Mouse (Mus musculus): ENCODE measurements around the gene Xrcc1.

Xrcc1 gene

DNA sequence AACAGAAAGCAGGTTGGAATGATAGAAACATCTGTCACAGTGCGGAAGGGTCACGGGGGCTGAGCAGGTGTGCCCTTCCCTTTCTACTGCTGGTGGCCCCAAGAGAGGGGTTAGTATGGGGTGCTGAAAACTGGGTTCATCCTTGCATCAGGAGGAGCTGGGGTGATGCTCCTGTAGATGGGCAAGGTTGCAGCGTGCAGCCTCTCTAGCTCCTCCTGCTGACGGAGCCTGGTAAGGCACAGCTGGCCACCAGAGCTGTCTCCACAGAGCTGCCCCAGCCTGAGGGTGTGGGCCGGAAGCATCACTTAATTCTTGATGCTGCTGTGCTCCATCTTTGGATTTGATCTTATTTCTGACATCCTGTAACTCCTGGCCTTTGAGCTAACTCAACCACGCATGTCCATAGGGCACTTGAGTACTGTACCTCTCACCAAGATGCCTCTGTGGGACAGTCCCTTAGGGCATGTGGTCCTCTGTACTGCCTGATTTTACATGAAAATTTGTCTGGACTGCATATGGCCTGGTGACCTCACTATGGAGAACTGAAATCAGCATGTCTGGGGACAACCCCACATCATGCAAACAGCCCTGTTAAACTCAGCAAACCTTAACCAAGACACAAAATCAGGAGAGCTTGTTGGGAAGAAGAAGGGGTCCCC lies 18.6 kb downstream of the Xrcc1 start:
- in situ Hi-C loops (cut with MboI, MseI), result no loop called here

DNA sequence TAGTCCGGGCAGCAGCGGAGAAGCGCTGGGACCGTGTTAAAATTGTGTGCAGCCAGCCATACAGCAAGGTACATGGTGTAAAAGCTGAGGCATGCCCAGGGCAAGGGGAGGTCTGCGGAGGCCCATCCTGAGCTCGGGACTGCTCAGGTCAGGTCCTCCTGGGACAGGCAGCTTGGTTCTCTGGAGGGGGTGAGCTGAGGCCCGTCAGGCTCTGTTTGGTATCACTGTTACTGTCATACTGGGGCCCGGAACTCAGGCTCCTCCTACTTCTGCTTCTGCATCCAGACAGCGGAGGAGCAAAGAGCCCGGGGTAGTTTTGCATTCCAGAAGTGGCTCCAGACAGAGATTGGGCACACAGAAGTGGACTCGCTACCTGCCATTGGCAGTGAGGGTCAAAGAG lies 19.5 kb downstream of the Xrcc1 start:
- in situ Hi-C loops (cut with MboI, MseI), result no loop called here

DNA sequence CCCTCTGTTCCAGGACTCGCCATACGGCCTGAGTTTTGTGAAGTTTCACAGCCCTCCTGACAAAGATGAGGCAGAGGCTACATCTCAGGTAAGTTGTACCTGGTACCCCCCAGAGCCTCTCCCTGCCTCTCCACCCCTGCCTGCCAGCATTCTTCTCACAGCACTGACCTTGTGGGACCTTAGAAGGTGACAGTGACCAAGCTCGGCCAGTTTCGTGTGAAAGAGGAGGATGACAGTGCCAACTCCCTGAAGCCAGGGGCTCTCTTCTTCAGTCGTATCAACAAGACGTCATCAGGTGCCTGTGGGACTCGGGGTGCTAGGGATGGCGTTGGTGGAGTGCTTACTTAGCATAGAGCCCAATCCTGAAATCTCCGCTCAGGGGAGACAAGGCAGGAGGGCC lies 20.1 kb downstream of the Xrcc1 start:
- in situ Hi-C loops (cut with MboI, MseI), result no loop called here

DNA sequence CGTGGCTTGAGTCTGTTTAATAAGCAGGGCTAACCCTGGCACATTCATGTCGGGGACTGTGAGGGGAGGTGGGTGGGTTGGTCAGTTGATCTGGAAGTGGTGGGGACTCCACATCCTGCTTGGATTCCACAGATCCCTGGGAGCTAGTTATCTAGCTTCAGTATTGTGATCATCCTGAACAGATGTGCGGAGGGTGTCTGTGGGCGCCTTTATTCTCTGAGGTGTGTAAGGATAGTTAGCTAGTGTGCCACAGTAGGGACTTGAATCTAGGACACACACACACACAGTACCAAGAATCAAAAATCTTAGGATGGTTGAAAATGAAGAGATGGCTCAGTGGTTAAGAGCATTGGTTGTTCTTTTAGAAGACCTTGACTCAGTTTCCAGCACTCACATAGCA lies 22.4 kb downstream of the Xrcc1 start:
- in situ Hi-C loops (cut with MboI, MseI), result no loop called here

DNA sequence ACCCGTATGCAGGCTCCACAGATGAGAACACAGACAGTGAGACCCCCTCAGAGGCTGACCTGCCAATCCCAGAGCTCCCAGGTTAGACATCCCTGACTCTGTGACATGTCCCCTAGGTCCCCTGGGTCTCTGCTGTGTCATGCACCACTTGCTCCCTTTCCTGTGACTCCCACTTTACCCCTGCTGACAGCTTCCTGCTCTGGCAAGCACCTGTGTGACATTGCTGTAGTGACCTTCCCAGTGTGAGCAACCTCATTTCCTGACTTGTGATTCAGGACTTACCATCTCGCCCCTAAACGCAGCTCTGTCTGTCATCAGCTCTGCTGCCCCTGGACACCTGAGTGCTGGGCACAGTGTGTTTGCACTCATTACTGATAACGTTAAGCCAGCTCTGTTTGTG lies 25.0 kb downstream of the Xrcc1 start:
- in situ Hi-C loops (cut with MboI, MseI), result no loop called here

DNA sequence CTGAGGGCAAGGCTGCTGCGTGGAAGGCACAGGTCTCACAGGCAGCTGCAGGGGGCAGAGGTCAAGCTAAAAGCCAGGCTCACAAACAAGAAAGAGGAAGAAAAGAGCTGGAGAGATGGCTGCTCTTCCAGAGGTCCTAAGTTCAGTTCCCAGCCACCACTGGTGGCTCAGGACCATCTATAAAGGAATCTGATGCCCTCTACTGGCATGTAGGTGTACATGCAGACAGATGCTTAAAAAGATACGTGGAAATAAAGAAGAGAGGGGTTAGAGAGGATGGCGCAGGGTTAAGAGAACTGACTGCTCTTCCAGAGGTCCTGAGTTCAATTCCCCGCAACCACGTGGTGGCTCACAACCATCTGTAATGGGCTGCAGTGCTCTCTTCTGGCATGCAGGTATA lies 26.4 kb downstream of the Xrcc1 start:
- in situ Hi-C loops (cut with MboI, MseI), result no loop called here

DNA sequence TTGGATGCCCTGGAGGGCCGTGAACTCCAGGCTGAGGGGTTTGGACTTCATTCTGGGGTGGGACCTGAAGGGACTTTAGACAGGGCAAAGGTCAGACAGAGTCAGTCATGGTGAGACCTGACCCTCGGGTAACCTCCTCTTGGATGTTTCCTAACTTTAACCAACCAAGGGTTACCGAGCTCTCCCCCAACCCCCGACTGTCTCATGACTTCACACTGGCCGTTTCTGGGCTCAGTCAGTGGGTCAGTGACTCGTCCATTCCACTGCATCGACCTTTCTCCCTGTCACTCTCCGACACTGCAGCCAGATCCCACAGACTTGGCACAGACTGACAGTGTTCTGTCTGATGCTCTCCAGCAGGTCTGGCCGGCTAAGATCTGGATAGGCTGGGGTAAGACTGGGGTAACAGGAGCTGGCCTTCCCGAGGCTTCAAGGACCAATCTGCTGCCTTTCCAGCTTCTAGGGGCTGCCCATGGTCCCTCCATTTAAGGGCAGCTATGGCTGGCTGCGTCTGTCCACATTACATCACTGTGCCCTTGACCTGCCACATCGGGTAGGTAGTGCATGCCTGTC lies 28.2 kb downstream of the Xrcc1 start:
- in situ Hi-C loops (cut with MboI, MseI), result no loop called here

DNA sequence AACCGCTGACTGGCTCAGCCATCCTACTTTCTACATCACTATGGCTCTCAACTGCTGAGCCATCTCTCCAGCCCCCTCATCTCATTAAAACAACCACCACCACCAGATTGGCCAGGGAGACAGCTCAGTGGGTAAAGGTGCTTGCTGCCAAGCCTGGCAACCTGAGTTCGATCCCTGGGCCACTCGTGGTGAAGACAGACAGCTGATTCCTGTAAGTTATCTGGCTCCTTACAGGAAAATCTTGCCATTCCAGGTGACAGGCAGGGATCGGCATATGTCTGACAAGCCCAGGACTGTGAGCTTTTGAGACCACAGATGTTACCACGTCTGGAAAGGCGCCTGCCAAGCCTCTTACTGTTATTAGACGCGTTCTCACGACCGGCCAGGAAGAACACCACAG lies 31.7 kb downstream of the Xrcc1 start:
- in situ Hi-C loops (cut with MboI, MseI), result no loop called here

DNA sequence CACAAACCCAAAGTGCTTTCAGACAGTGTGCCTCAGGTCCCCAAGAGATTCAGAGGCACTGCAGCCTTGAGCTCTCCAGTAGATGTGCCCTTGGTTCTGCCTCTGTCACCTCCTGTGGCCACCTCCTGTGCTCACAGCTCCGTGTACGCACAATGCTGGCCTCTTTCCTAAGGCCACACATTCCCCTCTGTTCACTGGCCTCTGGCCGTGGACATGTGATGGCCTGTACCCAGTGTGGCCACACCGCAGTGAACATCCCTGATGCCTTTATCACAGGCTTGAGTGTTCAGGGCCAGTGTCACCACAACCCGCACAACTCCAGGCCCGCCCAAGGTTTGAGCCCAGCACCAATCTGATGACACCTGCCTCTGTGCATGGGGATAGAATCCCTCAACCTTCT lies 38.8 kb downstream of the Xrcc1 start:
- in situ Hi-C loops (cut with MboI, MseI), result no loop called here

DNA sequence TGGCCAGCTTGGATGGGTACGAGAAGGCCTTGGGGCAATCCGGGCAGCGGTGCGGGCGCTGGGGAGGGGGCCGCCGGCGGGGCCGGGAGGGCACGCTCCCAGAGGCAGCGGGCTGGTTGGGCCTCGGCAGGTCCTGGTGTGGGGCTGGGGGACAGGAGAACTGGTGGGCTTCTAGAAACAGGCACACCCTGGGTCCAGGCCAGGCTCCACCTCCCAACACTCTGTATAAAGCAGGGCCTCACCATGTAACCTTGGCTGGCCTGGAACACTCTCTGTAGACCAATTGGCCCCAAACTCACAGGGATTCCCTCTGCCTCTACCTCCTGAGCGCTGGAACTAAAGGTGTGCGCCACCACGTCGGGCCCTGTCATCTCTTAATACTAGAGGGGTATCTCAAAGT lies 39.9 kb downstream of the Xrcc1 start:
- in situ Hi-C loops (cut with MboI, MseI), result no loop called here

DNA sequence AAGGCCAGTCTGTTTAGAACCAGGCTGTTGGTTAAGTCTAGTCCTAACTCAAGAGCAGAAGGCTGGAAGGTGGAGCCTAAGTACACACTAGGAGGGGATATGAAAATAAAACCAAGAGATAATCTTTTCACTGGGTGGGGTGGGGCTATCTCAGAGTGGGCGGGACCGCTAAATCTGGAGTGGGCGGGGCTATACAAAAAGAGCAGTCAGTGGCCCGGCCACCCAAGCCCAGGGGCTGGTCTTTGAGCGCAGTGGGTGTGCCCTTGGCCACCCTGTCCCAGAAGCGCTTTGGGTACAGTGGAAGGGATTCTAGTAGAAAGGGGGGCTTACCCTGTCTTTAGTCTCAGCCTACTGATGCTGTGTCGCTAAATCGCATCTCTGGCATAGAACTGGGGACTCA lies 40.7 kb downstream of the Xrcc1 start:
- in situ Hi-C loops (cut with MboI, MseI), result no loop called here

DNA sequence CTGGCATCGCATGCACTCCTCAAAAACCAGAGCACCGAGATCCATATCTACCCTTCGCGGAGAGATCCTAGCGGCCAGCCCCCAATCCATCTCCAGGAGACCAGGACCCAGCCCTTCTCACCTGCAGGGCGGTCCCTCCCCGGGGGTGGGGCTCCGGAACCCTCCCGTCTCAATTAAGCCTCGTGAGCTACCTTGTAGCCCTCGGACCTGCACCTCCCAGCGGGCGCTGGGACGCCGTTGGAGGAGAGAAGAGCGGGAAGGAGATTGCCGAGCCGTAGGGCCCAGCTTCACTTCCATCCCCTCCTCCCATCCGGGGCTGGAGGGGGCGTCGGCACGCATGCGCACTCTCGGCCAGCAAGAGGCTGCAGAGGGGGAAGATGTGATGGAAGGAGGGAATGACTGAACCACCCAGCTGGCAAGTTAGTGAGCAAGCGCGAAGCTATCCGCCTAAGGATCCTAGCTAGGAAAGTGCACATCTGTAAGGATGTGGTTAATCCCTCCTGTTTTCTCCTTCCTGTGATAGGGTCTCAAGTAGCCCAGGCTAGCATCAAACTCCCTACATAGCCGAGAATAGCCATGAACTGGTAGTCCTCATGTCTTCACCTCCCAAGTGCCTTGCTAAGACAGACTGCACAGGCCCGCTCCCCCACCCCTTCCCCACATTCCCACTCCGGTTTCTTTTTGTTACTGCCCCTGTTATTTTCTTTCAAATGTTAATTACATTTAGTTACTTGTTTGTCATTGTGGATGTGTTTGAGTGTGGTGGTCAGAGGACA lies 41.4 kb downstream of the Xrcc1 start, which contains the start of the genes Ethe1 and Zfp575:
Ethe1 (plus strand) TSS at position 214 of the 776 bp plus-strand sequence.
Zfp575 (minus strand) TSS at position 312 of the 776 bp plus-strand sequence.
- in situ Hi-C loops (cut with MboI, MseI), result no loop called here

DNA sequence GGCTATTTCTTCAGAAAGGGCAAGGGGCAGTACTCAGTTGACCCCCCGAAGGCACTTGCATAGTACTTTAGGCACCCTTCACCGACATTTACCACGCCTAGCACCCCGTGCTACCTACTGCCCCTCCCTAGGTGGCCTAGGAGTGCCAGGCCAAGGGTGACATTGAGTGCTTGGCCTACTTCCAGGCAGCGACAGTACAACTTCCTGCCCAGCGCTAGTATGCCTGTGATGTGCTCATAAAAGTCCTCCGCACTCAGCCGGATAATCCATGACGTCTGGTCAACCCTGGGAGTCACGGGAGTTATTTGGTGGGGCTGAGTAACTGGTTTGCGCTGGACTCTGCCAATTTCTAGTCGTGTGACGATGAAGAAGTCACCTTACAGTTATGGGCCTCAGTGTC lies 42.2 kb downstream of the Xrcc1 start:
- in situ Hi-C loops (cut with MboI, MseI), result no loop called here

DNA sequence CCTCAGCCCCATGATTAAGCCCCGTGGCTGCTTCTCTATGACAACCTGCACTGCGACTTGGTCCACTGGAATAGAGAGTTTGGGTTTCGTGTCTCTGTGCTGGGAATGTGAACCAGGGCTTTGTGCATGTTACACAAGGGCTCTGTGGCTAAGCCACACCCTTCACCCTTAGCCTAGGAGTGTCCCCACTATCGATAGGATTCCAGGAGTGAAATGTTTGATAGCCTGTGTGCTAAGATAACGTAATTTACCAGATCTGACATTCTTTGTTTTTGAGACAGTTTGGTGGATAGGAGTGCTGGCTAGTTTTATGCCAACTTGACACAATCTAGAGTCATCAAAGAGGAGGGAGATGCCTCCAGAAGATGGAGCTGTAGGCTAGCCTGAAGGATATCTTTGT lies 45.6 kb downstream of the Xrcc1 start:
- in situ Hi-C loops (cut with MboI, MseI), result no loop called here

DNA sequence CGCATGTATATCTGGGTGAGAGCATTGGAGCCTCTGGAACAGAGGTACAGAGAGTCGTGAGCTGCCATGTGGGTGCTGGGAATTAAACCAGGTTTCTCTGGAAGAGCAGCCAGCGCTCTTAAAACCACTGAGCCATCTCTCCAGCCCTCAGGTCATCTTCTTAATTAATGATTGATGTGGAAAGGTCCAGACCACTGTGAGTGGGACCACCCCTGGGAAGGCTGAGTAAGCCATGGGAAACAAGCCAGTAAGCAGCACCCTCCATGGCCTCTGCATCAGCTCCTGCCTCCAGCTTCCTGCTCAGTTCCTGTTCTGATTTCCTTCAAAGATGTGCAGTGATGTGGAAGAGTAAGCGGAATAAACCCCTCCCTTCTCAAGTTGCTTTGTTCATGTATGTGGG lies 46.1 kb downstream of the Xrcc1 start:
- in situ Hi-C loops (cut with MboI, MseI), result no loop called here

DNA sequence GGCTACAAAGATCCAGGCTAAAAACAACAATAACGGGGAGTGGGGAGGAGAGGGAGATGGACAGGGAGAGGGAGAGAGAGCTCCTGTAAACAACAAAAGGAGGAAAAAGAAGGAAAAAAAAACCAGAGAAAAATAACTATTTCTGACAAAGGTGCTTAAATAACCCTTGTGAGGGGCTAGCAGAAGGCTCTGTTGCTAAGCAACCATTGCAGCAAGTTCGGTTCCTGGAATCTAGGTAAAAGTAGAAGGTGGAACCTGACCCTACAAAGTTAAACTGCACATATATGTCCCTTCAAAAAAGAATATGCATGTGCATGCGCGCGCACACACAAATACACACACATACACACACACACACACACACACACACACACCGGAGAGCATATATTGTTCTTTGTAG lies 46.7 kb downstream of the Xrcc1 start:
- in situ Hi-C loops (cut with MboI, MseI), result no loop called here

DNA sequence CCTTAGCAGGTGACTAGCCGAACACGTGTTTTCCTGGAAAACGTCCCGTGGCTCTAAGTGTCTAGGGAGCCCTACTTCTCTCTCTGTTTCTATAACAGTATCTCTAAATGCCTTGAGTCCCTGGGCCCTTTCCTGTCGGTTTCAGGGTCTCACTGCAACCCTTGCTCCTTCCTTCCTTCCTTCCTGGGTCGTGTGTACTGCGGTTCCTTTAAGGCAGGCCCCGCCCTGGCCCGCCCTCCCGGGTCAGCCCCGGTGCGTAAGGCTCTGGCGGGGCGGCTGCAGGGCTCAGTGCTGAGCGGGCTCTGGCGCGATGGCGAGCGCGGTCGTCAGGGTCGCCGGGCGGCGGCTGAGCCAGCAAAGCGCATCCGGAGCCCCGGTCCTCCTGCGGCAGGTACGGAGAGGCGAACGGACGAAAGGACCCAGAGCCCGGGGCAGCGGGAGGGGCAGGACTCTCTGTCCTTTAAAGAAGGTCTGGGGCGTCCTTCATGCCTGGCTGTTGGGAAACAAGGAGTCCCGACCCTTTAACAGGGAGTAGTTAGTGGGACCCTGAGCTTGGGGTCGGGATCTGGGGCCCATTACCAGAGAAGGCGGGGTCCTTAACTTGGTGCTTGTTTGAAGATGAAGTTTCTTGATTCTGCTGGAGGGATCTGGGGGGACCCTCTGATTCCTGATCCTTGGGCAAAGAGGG lies 47.7 kb downstream of the Xrcc1 start:
- in situ Hi-C loops (cut with MboI, MseI), result no loop called here

DNA sequence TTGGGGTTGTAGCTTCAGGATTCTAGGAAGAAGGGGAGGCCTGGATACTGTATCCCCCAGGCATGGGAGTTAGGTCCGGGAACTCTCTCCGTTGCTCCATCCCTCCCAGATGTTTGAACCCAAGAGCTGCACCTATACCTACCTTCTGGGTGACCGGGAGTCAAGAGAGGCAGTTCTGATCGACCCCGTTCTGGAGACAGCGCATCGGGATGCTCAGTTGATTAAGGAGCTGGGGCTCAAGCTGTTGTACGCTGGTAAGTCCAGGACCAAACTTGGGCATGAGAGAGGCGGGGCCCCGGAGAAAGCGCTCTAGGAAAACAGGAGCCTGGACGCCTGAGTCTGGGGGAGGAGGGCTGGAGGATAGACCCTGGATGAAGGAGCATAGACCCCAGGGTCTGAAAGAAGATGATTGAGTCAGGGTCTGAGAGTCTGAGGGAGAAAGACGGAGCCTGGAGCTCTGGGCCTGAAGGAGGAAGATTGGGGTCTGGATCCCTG lies 48.3 kb downstream of the Xrcc1 start:
- in situ Hi-C loops (cut with MboI, MseI), result no loop called here

DNA sequence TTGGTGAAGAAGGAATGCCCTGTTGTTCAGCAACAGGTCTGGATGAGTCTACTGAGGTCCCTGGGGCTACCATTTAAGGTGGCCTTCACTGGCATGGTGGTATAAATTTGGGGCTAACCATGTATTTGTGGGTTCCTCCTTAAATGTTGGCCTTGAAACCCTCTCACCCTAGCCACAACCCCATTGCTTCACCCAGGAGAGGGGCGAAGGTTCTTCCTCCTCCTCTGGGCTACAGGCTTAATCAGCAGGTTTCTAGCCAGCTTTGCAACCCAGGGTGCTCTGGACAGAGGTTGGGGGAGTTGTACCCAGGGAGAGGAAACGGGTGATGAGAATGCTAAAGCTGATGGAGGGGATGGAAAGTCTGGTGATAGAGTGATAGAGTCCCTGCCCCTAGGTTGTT lies 49.4 kb downstream of the Xrcc1 start:
- in situ Hi-C loops (cut with MboI, MseI), result no loop called here

DNA sequence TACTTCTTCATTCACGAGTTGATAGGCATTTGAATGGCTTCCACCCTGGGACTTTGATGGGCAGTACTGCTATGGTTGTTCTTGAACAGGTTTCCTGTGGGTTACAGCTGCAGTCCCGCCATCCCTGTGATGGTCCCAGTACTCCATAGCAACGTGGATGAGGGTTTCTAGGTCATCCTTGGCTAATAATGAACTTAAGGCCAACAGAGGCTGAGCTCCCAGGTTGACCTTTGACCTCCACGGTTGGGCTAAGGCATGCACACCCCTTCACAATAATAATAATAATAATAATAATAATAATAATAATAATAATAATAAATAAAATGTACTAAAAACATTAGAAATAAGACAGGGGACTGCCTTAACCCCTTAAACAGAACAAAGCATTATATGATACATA lies 52.0 kb downstream of the Xrcc1 start:
- in situ Hi-C loops (cut with MboI, MseI), result no loop called here

DNA sequence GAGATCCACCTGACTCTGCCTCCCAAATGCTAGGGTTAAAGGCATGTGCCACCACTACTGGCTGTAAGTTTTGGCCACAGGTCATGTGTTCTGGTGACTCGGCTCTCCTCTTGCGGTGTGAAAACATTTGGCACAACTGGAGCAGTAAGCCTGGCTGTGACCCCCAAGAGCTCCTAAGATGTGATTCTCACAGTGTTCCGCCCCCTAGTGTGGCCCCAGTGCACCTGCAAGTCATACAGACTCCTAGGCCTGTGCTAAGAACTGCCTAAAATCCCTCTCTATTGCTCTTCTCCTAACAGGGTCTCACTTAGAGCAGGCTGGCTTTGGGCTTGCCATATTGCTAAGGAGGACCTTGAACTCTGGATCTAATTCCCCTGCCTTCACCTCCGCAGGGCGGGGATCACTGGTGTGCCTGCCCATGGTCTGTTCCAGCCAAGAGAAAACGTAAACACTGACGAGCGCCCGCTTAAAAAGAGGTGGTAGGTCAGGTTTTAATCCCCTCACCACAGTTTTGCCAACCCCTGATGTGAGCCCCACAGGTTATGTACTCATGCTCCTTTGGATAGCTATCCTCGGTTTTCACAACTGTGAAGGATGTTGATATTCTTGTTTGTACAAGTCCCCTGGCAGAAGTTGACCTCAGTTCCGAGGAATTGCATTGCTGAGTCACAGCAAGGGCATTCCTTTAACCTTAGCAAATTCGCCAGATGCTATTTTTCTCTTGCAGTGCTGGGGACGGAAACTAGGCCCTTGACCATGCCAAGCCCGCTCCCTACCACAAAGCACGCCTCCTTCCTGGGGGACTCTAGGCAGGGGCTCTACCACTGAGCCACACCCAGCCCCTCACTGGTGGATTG lies 53.4 kb downstream of the Xrcc1 start:
- in situ Hi-C loops (cut with MboI, MseI), result no loop called here
